Mouse (Mus musculus): ENCODE measurements around the gene Car10. TPM values are rescaled to one million over a fixed set of nuclear protein-coding genes. Genes with fewer than 3 reads are reported as not detected.

Gene Car10
- 0.06 TPM in 1 of 2 replicates, not detected in the other for polyA plus RNA-seq (2016; fragmentation: Nextera tagmentation; extraction: Ambion mirVana)

DNA sequence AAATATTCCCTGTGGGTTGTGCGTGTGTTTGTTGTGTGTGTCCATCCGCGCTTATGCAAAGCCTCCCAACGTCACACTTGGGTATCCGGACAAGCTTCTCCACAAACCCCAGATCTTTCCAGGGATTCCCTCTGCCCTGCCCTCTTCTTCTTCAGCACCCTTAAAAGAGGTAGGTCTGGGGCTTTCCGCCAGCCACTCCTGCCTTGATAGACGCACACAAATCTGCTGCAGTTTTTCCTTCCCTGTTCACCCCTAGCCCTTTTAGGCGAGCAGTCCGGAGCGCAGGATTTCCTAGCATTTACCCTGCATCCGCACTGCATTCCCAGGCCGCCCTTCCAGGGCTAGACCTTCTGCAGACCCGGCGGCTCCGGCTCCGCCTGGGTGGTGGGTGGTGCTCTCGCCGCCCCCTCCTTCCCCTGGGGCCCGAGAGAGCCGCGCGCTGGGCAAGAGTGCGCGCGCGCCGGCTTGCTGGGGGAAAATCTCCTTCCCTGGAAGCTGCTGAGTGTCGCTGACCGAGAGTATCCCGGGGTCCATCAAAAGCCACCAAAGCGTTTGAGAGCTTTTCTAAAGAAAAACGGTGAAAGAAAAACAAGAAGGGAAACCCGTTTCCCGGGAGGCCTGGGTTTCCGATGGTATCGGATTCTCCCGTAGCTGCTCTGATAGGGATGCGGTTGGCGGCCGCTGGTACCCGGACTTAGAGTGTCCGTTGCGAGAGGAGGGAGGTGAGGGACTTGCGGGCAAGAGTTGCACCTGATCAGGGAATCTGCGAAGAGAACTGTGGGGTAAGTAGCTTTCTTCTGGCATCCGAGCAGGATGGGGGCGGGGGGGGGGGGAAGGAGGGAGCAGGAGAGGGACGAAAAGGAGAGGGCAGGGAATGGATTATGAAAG is at the start of gene Car10:
Car10 (plus strand) TSS at position 88 of the 888 bp plus-strand sequence.
- H3K27me3 ChIP-seq (replicated peaks): peaks cover 68% of the 10 kb centered on the region
- WGBS: under 1% methylated on average over 46 of the region's 48 CpGs

DNA sequence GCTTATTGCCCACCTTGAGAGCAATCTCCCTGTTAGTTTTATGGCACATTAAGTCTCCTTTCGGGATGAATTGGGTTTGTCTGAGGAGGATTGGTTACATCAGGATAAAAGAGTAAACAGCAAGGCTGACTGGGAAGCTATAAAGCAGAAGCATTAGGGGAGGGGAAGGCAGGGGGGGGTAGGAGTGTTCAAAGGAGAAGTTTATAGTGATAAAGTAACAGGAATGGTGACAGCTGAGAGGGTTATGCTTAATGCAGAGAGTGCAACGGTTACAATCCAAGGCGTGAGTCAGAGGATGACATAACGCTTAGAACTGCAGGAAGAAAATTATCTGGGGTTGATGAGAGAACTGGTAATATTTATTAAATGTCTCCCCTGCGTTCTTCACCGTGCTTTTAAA is 32.8 kb upstream of the Car10 start:
- Histone ChIP-seq H3K27me3 (replicated peaks) (no peaks in the 10 kb centered on the region), H3K9me3 (replicated peaks) (no peaks in the 10 kb centered on the region), H3K4me3 (no peak overlapping the region), H3K27ac (ENCODE audit: poor library complexity, severe bottlenecking) (no peak overlapping the region), H3K9ac (no peak overlapping the region), H3K4me2 (no peak overlapping the region), H3K36me3 (no peaks in the 10 kb centered on the region), H3K4me1 (replicated peaks) (no peaks in the 10 kb centered on the region)
- no peak for ATAC-seq (ENCODE audit: insufficient number of reproducible peaks, low FRiP score)
- 59% methylated on average over 6 of the region's 6 CpGs for WGBS

More for the DNA sequence above, at the start of gene Car10:
- no peak for ATAC-seq (ENCODE audit: insufficient number of reproducible peaks, low FRiP score)
- Histone ChIP-seq H3K36me3 (no peaks in the 10 kb centered on the region), H3K27ac (ENCODE audit: poor library complexity, severe bottlenecking) (no peak within 1 kb of the TSS), H3K4me2 (peak within 1 kb of the TSS; percentile 80), H3K4me1 (replicated peaks) (peaks cover 23% of the 10 kb centered on the region), H3K9ac (no peak within 1 kb of the TSS), H3K9me3 (replicated peaks) (no peaks in the 10 kb centered on the region), H3K4me3 (peak within 1 kb of the TSS; percentile 46)

DNA sequence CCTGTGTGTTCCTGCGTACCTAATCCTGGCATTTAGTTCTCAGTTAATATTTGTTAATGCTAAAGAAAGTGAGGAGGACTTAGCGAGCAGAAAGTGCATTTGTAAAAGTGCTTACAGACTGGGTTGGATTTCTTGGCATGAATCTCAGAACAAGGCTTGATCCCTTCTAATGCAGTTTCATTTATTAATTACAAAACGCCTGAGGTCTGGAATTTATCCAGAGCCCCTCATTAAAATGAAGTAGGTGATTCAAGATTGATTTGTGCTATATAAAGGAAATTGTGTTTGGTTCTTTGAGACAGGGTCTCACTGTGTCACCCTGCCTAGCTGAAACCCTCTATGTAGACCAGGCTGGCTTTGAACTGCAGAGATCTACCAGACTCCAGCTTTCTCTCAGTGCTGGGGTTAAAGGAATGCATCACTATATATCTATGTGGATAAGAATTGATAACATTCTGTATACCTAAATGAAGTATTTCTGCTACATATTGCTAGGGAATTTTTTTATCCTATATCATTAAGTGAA is 32.1 kb upstream of the Car10 start:
- WGBS: 69% methylated on average over 3 of the region's 3 CpGs
- no peaks in the 10 kb centered on the region for H3K4me1 ChIP-seq (replicated peaks)
- no peak overlapping the region for H3K4me2 ChIP-seq
- no peak overlapping the region for H3K9ac ChIP-seq
- H3K9me3 ChIP-seq (replicated peaks): no peaks in the 10 kb centered on the region
- no peak for ATAC-seq (ENCODE audit: insufficient number of reproducible peaks, low FRiP score)
- no peaks in the 10 kb centered on the region for H3K36me3 ChIP-seq
- no peaks in the 10 kb centered on the region for H3K27me3 ChIP-seq (replicated peaks)
- H3K27ac ChIP-seq (ENCODE audit: poor library complexity, severe bottlenecking): no peak overlapping the region
- no peak overlapping the region for H3K4me3 ChIP-seq

DNA sequence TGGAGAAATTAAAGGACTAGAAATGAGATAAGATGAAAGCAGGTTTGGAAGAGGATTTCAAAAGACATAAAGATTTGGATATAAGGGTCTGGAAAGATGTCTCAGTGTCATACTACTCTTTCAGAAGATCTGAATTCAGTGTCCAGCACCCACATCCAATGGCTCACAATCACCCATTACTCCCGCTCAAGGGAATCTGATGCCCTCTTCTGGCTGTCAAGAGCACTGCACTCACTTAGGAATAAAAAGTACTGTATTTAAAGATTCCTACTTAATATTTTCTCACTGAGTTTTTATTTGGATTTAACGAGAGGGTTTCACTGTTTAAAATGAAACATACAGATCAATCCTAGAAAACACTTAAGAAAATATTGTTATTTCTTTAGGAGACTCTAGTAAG is 2.2 kb upstream of the Car10 start:
- Histone ChIP-seq H3K4me2 (no peak overlapping the region), H3K27ac (ENCODE audit: poor library complexity, severe bottlenecking) (no peak overlapping the region), H3K27me3 (replicated peaks) (peaks cover 42% of the 10 kb centered on the region), H3K9ac (no peak overlapping the region), H3K9me3 (replicated peaks) (no peaks in the 10 kb centered on the region), H3K4me1 (replicated peaks) (peaks cover 23% of the 10 kb centered on the region), H3K4me3 (no peak overlapping the region), H3K36me3 (no peaks in the 10 kb centered on the region)
- WGBS: 12% methylated on average over 2 of the region's 2 CpGs
- no peak for ATAC-seq (ENCODE audit: insufficient number of reproducible peaks, low FRiP score)

DNA sequence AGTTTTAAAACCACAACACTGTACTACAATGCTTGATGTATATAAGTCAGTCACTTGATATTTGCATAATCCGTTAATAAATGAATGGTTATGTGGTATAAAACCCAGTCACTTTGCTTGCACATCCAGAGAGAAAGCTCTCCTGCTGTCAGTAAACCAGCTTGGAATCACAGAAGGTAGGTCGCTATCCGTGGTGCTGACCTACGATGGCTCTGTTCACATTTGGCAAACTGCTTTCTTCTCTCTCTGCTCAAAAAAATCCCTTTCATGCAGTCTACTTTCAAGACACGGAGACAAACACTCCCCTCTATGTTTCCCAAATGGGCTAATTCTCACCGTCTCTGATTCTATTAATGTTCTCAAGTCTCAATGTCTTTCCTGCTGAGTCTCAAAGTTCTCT is 827 bp upstream of the Car10 start:
- H3K27me3 ChIP-seq (replicated peaks): peaks cover 56% of the 10 kb centered on the region
- WGBS: under 1% methylated on average over 6 of the region's 6 CpGs
- no peak overlapping the region for H3K27ac ChIP-seq (ENCODE audit: poor library complexity, severe bottlenecking)
- ATAC-seq (ENCODE audit: insufficient number of reproducible peaks, low FRiP score): no peak
- no peak overlapping the region for H3K4me3 ChIP-seq
- no peaks in the 10 kb centered on the region for H3K9me3 ChIP-seq (replicated peaks)
- H3K4me2 ChIP-seq: no peak overlapping the region
- peaks cover 23% of the 10 kb centered on the region for H3K4me1 ChIP-seq (replicated peaks)
- H3K9ac ChIP-seq: no peak overlapping the region
- H3K36me3 ChIP-seq: no peaks in the 10 kb centered on the region

DNA sequence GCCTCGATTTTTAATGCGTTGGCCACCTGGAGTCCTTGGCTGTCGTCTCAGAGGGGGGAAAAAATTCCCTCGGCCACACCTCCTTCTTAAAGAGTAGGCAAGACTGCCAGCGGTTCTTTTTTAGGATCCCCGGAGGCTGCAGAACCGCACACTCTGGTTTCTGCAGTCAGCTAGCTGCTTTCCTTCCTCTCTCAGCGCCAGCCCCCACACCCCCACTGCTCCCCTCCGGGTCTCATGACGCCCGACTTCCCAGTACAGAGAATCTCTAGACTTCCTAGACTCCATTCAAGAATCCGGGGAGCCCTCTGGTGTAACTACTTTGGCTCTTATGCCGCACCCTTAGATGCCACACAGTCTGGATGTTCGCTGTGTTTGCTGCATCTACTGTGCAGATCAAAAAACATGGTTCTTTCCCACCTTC is 387 bp upstream of the Car10 start:
- WGBS: 3% methylated on average over 14 of the region's 14 CpGs
- Histone ChIP-seq H3K4me2 (no peak overlapping the region), H3K27ac (ENCODE audit: poor library complexity, severe bottlenecking) (no peak overlapping the region), H3K9me3 (replicated peaks) (no peaks in the 10 kb centered on the region), H3K4me3 (no peak overlapping the region), H3K4me1 (replicated peaks) (peaks cover 23% of the 10 kb centered on the region), H3K27me3 (replicated peaks) (peaks cover 61% of the 10 kb centered on the region), H3K9ac (no peak overlapping the region), H3K36me3 (no peaks in the 10 kb centered on the region)
- ATAC-seq (ENCODE audit: insufficient number of reproducible peaks, low FRiP score): no peak

DNA sequence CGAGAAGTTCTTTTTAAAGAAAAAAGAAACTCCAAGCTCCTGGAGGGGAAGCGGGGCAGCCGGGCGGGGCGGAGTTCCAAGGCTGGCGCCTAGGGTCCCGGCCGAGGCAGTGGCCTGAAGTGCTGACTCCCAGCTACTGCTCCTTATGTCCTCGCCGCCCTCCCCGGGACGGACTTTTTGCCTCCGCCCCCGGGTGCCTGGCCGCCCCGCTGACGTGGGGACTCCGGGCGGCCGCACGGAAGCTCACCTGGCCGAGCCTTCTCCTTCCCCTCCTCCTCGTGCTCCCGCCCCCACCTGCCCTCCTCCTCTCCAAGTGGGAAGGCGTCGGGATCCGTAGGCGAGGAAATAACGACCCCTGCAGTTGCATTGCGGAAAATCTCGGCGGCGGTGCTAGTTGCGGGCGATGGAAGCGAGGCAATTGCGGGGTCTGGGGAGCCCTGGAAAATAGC is 1.1 kb downstream of the Car10 start:
- H3K9ac ChIP-seq: no peak overlapping the region
- WGBS: under 1% methylated on average over 36 of the region's 37 CpGs
- peak overlapping the region; percentile 46 for H3K4me3 ChIP-seq
- no peak for ATAC-seq (ENCODE audit: insufficient number of reproducible peaks, low FRiP score)
- no peaks in the 10 kb centered on the region for H3K36me3 ChIP-seq
- H3K27ac ChIP-seq (ENCODE audit: poor library complexity, severe bottlenecking): no peak overlapping the region
- H3K4me2 ChIP-seq: peak overlapping the region; percentile 80
- H3K4me1 ChIP-seq (replicated peaks): peaks cover 23% of the 10 kb centered on the region
- peaks cover 71% of the 10 kb centered on the region for H3K27me3 ChIP-seq (replicated peaks)
- H3K9me3 ChIP-seq (replicated peaks): no peaks in the 10 kb centered on the region

DNA sequence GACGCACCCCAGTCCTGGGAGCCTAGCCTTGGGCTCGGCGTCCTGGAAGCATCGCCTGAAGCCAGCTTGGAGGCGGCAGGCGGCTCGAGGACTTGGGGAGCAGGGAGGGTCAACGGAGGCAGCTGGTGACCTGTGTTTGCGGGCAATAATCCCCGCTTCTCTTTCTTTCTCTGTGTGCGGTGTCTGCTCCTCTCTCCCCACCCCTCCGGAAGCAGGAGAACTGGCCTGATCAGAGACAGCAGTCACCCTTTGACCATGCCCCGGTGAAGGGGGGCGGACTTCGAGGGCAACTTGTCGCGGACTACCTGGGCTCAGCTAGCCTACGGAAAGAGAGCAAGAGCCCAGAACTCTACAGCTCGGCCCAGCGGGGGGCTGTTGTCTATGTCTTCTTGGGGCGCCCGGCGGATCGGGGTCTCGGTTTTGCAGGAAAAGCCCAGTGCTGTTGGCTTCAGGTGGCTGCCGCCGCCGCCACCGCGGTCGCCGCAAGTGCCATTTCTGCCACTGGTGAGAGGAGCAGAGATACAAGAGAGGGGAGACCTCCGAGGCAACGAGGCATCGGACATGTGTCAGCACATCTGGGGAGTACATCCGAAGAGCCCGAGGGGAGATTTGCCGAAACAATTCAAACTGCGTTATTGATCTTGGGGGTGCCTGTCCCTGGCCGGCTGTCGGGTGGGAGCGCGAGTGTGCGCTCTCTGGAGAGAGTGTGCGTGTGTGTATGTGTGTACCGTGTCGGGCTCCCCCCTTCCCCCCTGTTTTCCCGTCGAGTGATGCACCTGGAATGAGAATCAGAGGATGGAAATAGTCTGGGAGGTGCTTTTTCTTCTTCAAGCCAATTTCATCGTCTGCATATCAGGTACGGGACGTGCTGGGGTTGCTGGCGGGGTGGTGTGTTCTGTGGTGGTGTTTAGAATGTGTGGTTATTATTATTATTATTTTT is 1.9 kb downstream of the Car10 start:
- peaks cover 23% of the 10 kb centered on the region for H3K4me1 ChIP-seq (replicated peaks)
- H3K36me3 ChIP-seq: no peaks in the 10 kb centered on the region
- peaks cover 71% of the 10 kb centered on the region for H3K27me3 ChIP-seq (replicated peaks)
- no peaks in the 10 kb centered on the region for H3K9me3 ChIP-seq (replicated peaks)
- WGBS: 2% methylated on average over 53 of the region's 53 CpGs
- peak overlapping the region; percentile 80 for H3K4me2 ChIP-seq
- H3K9ac ChIP-seq: no peak overlapping the region
- no peak overlapping the region for H3K27ac ChIP-seq (ENCODE audit: poor library complexity, severe bottlenecking)
- no peak for ATAC-seq (ENCODE audit: insufficient number of reproducible peaks, low FRiP score)
- H3K4me3 ChIP-seq: peak overlapping the region; percentile 46

DNA sequence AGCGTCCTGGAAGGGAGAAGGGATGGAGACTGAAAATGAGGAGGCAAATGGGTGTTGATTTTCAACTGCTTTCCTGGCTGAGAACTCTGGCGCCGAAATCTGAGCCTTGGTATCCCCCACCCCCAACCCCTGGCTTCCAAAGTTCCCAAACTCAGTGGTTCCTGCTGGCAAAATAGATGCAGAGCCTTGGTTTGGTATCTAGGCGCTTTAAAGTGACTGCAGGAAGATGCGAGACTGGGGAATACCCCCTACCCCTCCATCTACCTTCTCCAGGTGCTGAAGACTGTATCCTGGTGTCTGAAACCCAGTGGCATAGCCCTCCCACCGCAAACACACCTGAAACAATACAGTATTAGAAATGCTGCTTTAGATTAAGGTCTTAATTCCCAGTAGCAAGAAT is 2.8 kb downstream of the Car10 start:
- WGBS: 2% methylated on average over 6 of the region's 6 CpGs
- H3K36me3 ChIP-seq: no peaks in the 10 kb centered on the region
- no peak overlapping the region for H3K4me3 ChIP-seq
- ATAC-seq (ENCODE audit: insufficient number of reproducible peaks, low FRiP score): no peak
- H3K4me2 ChIP-seq: no peak overlapping the region
- peaks cover 71% of the 10 kb centered on the region for H3K27me3 ChIP-seq (replicated peaks)
- no peak overlapping the region for H3K9ac ChIP-seq
- no peaks in the 10 kb centered on the region for H3K9me3 ChIP-seq (replicated peaks)
- H3K27ac ChIP-seq (ENCODE audit: poor library complexity, severe bottlenecking): no peak overlapping the region
- peaks cover 23% of the 10 kb centered on the region for H3K4me1 ChIP-seq (replicated peaks)

DNA sequence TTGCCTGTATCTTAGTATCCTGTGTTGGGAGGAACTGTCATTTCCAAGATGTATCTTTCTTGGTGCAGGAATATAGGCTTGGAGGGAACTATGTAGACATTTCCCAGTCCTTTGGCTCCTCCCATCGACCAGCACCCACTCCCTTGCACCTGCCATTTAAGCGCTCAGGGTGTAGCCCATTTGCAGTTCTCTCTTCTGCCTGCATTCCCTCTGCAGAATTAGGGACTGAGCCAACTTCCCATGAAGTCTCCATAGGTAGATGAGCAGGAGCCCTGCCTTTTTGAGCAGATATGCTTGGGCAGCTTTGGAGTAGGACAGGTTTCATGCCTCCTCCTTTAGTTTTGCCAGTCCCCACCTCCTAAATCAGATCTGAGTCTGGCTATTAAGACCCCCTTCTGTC is 3.3 kb downstream of the Car10 start:
- H3K9ac ChIP-seq: no peak overlapping the region
- H3K4me3 ChIP-seq: no peak overlapping the region
- peaks cover 69% of the 10 kb centered on the region for H3K27me3 ChIP-seq (replicated peaks)
- H3K36me3 ChIP-seq: no peaks in the 10 kb centered on the region
- no peak overlapping the region for H3K4me2 ChIP-seq
- H3K27ac ChIP-seq (ENCODE audit: poor library complexity, severe bottlenecking): no peak overlapping the region
- peaks cover 23% of the 10 kb centered on the region for H3K4me1 ChIP-seq (replicated peaks)
- WGBS: 3% methylated on average over 2 of the region's 2 CpGs
- ATAC-seq (ENCODE audit: insufficient number of reproducible peaks, low FRiP score): no peak
- no peaks in the 10 kb centered on the region for H3K9me3 ChIP-seq (replicated peaks)

DNA sequence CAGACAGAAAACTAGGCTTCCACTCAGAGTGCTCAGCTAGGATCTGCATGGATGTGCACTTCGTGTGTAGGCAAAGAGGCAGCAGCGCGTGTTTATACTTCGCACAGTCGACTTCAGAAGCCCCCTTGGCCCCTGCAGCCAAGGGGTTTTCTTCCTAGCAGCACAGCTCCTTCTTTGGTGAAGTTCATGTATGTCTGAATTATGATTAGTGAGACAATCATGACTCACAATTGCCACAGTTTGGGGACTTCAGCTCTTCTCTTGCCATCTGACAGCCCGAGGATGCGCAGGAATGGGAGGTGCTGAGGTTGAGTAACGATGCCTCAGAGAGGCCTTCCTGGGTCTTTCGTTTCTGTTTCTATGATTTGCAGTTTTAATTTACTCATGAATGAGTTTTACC is 4.5 kb downstream of the Car10 start:
- Histone ChIP-seq H3K4me2 (no peak overlapping the region), H3K4me1 (replicated peaks) (peaks cover 23% of the 10 kb centered on the region), H3K4me3 (no peak overlapping the region), H3K9me3 (replicated peaks) (no peaks in the 10 kb centered on the region), H3K27me3 (replicated peaks) (peaks cover 62% of the 10 kb centered on the region), H3K27ac (ENCODE audit: poor library complexity, severe bottlenecking) (no peak overlapping the region), H3K9ac (no peak overlapping the region), H3K36me3 (no peaks in the 10 kb centered on the region)
- WGBS: 76% methylated on average over 9 of the region's 9 CpGs
- ATAC-seq (ENCODE audit: insufficient number of reproducible peaks, low FRiP score): no peak

All from heart, embryonic 12.5 days (tissue).